20 mouse cellular contexts compared by ENCODE assay signal in the genomic region with DNA sequence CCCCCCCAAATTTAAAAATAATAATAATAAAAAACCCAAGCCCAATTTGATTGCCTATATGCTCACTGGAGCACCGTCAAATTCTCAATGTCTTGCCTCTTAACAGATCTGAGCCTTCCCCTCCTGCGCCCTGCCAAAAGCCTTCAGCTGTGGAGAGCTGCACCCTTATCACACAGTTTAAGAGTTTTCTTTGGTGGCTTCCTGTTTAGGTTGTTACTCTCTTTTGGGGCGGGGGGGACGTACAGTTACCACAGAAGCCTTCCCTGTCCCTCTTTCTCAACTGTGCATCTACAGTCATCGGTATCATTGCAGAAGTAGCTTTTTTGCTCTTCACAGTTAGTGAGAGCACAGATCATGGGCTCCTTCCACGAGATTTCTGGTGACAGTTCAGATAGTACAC. TPM values are rescaled to one million over a fixed set of nuclear protein-coding genes. Genes with fewer than 3 reads are reported as not detected.
A peak's percentile ranks its signal among the peaks of the same experiment; 100 is the strongest.
DNase-seq lines count a peak whose midpoint lies in the region; ATAC-seq and TF ChIP-seq lines count a peak whose summit lies in the region.
"Had no signal": no experiment of that assay in that cellular context is flagged by ENCODE, and none has a peak within 500 bp of the region (broad histone marks: within the 10 kb centered on the region; RNA-seq: fewer than 3 reads in every experiment).

No protein-coding gene starts in this region.

- no peak for TF ChIP-seq CTCF in thymus, adult 2 months (IDR thresholded peaks at IDR 0.05; ENCODE audit: borderline replicate concordance, control insufficient read depth, extremely low read depth, insufficient read depth, low read length, poor library complexity)
- TF ChIP-seq CTCF in layer of hippocampus, adult 2 months (conservative IDR thresholded peaks at IDR 0.05): no peak

- 10% methylated on average over 6 of the region's 6 CpGs for WGBS in thymus, adult 2 months
- 89% methylated on average over 6 of the region's 6 CpGs for WGBS in kidney, embryonic 15.5 days

- ATAC-seq in common myeloid progenitor, adult 5-6 weeks (replicated peaks; ENCODE audit: low read depth, poor library complexity, severe bottlenecking): peak; percentile 97
- peak; percentile 92 for ATAC-seq in megakaryocyte progenitor cell, adult 5-6 weeks (replicated peaks; ENCODE audit: poor library complexity)
- no peak for ATAC-seq in kidney, embryonic 15.5 days (replicated peaks; ENCODE audit: low FRiP score)
- ATAC-seq: forebrain, embryonic 13.5 days; forebrain, postnatal 0 days had no signal

- TF ChIP-seq POLR2A in thymus, adult 2 months (IDR thresholded peaks at IDR 0.05; ENCODE audit: control insufficient read depth, extremely low read depth, insufficient read depth, low read length, poor library complexity): no peak

- no peaks in the 10 kb centered on the region for H3K36me3 ChIP-seq in thymus, adult 2 months (ENCODE audit: control insufficient read depth, insufficient read depth, low read length)
- no peaks in the 10 kb centered on the region for H3K36me3 ChIP-seq in kidney, embryonic 15.5 days
- H3K36me3 ChIP-seq: embryonic facial prominence, embryonic 10.5 days; heart, embryonic 13.5 days had no signal

- no peaks in the 10 kb centered on the region for H3K9me3 ChIP-seq in kidney, embryonic 15.5 days (replicated peaks)
- H3K9me3 ChIP-seq: embryonic facial prominence, embryonic 10.5 days; forebrain, embryonic 13.5 days; heart, embryonic 13.5 days; hindbrain, embryonic 12.5 days had no signal

- no peak overlapping the region for H3K27ac ChIP-seq in thymus, adult 2 months (ENCODE audit: control insufficient read depth, insufficient read depth, low read length)
- H3K27ac ChIP-seq in kidney, embryonic 15.5 days: no peak overlapping the region
- no peak overlapping the region for H3K27ac ChIP-seq in layer of hippocampus, adult 2 months
- H3K27ac ChIP-seq: embryonic facial prominence, embryonic 10.5 days; forebrain, embryonic 13.5 days; heart, embryonic 13.5 days; hindbrain, embryonic 12.5 days had no signal

- no peak overlapping the region for H3K9ac ChIP-seq in kidney, embryonic 15.5 days
- H3K9ac ChIP-seq: forebrain, embryonic 13.5 days; forebrain, postnatal 0 days; heart, embryonic 13.5 days; hindbrain, embryonic 12.5 days had no signal

- H3K27me3 ChIP-seq in thymus, adult 2 months (ENCODE audit: control insufficient read depth, insufficient read depth, low read length): no peaks in the 10 kb centered on the region
- H3K27me3 ChIP-seq in kidney, embryonic 15.5 days: no peaks in the 10 kb centered on the region
- H3K27me3 ChIP-seq: CH12.LX; forebrain, embryonic 13.5 days; heart, embryonic 13.5 days; hindbrain, embryonic 12.5 days had no signal

- DNase-seq in thymus, postnatal 0 days (ENCODE audit: low spot score): peak; percentile 59
- no peak for DNase-seq in thymus, adult 2 months
- DNase-seq in thymus, postnatal 4 days: peak; percentile 38
- no peak for DNase-seq in layer of hippocampus, adult 2 months (ENCODE audit: low spot score in 2 of 2)
- no peak for DNase-seq in lung, postnatal 4 days
- DNase-seq: adrenal gland, adult 8-10 months; cerebellum, adult 11 months; cerebellum, adult 9-10 months; cerebellum, postnatal 25 days; forebrain, postnatal 0 days; gastrocnemius, postnatal 14 days; heart, postnatal 36 days had no signal

- H3K4me1 ChIP-seq in thymus, adult 2 months (replicated peaks; ENCODE audit: control insufficient read depth, insufficient read depth, low read length): peaks cover 10% of the 10 kb centered on the region
- H3K4me1 ChIP-seq in kidney, embryonic 15.5 days: no peaks in the 10 kb centered on the region
- H3K4me1 ChIP-seq: embryonic facial prominence, embryonic 10.5 days; forebrain, embryonic 13.5 days; hindbrain, embryonic 12.5 days had no signal

- H3K4me2 ChIP-seq in kidney, embryonic 15.5 days: no peak overlapping the region
- H3K4me2 ChIP-seq: forebrain, embryonic 13.5 days; heart, embryonic 13.5 days; hindbrain, embryonic 12.5 days had no signal

- no peak overlapping the region for H3K4me3 ChIP-seq in thymus, adult 2 months (ENCODE audit: control insufficient read depth, insufficient read depth, low read length)
- no peak overlapping the region for H3K4me3 ChIP-seq in kidney, embryonic 15.5 days (replicated peaks)
- H3K4me3 ChIP-seq in layer of hippocampus, adult 2 months: no peak overlapping the region
- H3K4me3 ChIP-seq: embryonic facial prominence, embryonic 10.5 days; forebrain, embryonic 13.5 days; heart, embryonic 13.5 days; hindbrain, embryonic 12.5 days had no signal

RNA-seq across cellular contexts. Expression of gene Akap6, which starts 19.2 kb away (rescaled TPM):
- 0.40 and 0.53 TPM in 2 replicates for polyA plus RNA-seq in thymus, postnatal 0 days (2015; fragmentation: Nextera tagmentation; extraction: Ambion mirVana)
- polyA plus RNA-seq in thymus, adult 2 months (2012; rRNA removed): 0.15 and 0.78 TPM in 2 replicates
- total RNA-seq in common myeloid progenitor, adult 5-6 weeks (2017): 0.05 TPM in 2 replicates
- not detected in 2 replicates for total RNA-seq in megakaryocyte progenitor cell, adult 5-6 weeks (2015)
- total RNA-seq in megakaryocyte progenitor cell, adult 5-6 weeks (2017): 0.08 TPM in 1 of 2 replicates, not detected in the other
- polyA plus RNA-seq in kidney, embryonic 15.5 days (2015; fragmentation: Nextera tagmentation; extraction: Ambion mirVana): 0.53 and 0.78 TPM in 2 replicates
- total RNA-seq in layer of hippocampus, adult 2 months (2021): 100 to 1,000 TPM; 130 to 135 TPM

Comparison
In these comparisons a context has a peak if more than half of its experiments do, and no peak if none do; other contexts are left out.
1. DNase-seq: peak in thymus, postnatal 0 days (single experiment) and thymus, postnatal 4 days (single experiment); none in thymus, adult 2 months (single experiment), layer of hippocampus, adult 2 months (0 of 2) and lung, postnatal 4 days (0 of 2).
2. RNA of gene Akap6, which starts 19.2 kb away (total RNA-seq): 130 to 135 TPM in layer of hippocampus, adult 2 months; 0.08 TPM in megakaryocyte progenitor cell, adult 5-6 weeks and 0.05 TPM in common myeloid progenitor, adult 5-6 weeks; every median in the first group is over 100 times any median in the second.